Mouse (Mus musculus): Measurements from ENCODE around the gene 4930438A08Rik.

GRCm38 (mm10) chr11:58268285-58268684 lies 6.3 kb upstream of the 4930438A08Rik start:
- TF ChIP-seq CTCF (IDR thresholded peaks at IDR 0.05; ENCODE audit: control insufficient read depth, insufficient read depth, insufficient replicate concordance, low read depth, low read length) (no peak), POLR2A (IDR thresholded peaks at IDR 0.05; ENCODE audit: control insufficient read depth, low read depth, low read length) (no peak)

All from testis, adult 2 months (tissue).